Mouse (Mus musculus): ENCODE data around the gene Tle3. TPM values are rescaled to one million over a fixed set of nuclear protein-coding genes. Genes with fewer than 3 reads are reported as not detected.

Tle3 gene
- total and polyA plus RNA-seq, 2 experiments = 2.4 to 14.8 TPM

- WGBS = 95% methylated on average over 8 of the region's 8 CpGs
- no peak overlapping the region for H3K4me3 ChIP-seq (ENCODE audit: insufficient read depth, low read depth, low read length)
- H3K4me1 ChIP-seq (ENCODE audit: control insufficient read depth, insufficient read depth, low read length) = peaks cover 4% of the 10 kb centered on the region
- DNase-seq (ENCODE audit: extremely low read depth, low read depth, low spot score) = no peak
- no peaks in the 10 kb centered on the region for H3K36me3 ChIP-seq (ENCODE audit: control insufficient read depth, insufficient read depth, low read length)
- no peaks in the 10 kb centered on the region for H3K79me2 ChIP-seq (ENCODE audit: control insufficient read depth, insufficient read depth, low read length)
- no peak for TF ChIP-seq CTCF (IDR thresholded peaks at IDR 0.05; ENCODE audit: low read depth, low read length)
- TF ChIP-seq POLR2A (IDR thresholded peaks at IDR 0.05; ENCODE audit: extremely low read depth, insufficient read depth, low read length) = no peak
- H3K9ac ChIP-seq (ENCODE audit: low read depth, low read length) = no peak overlapping the region
- no peaks in the 10 kb centered on the region for H3K27me3 ChIP-seq (ENCODE audit: control insufficient read depth, insufficient read depth, low read length)
- H3K27ac ChIP-seq (replicated peaks; ENCODE audit: insufficient read depth, low read depth, low read length) = no peak overlapping the region
Measured at GRCm38 (mm10) chr9:61326922-61327321, 45.2 kb upstream of the Tle3 start.

DNA sequence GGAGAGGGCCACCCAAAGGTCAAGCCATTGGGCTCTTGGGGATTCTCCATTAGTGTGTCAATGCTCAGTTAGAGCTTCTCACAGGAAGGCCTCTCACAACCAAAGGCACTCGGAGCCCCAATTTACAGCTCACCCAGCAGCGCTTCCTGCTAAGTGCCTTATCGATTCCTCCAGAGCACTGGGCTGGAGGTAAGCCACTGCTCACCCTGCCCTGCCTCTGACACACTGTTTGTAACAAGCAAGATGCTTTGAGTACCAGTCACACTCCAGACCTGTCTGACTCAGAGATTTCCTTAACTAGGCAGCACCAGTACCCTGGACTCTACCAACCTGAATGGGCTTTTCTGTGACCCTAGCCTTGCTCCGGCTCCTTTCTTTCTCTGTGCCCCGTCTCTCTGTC, 44.0 kb upstream of the Tle3 start:
- WGBS = 87% methylated on average over 5 of the region's 5 CpGs
- Histone ChIP-seq H3K79me2 (ENCODE audit: control insufficient read depth, insufficient read depth, low read length) (no peaks in the 10 kb centered on the region), H3K4me1 (ENCODE audit: control insufficient read depth, insufficient read depth, low read length) (no peaks in the 10 kb centered on the region), H3K27me3 (ENCODE audit: control insufficient read depth, insufficient read depth, low read length) (no peaks in the 10 kb centered on the region), H3K9ac (ENCODE audit: low read depth, low read length) (no peak overlapping the region), H3K4me3 (ENCODE audit: insufficient read depth, low read depth, low read length) (no peak overlapping the region), H3K36me3 (ENCODE audit: control insufficient read depth, insufficient read depth, low read length) (no peaks in the 10 kb centered on the region), H3K27ac (replicated peaks; ENCODE audit: insufficient read depth, low read depth, low read length) (no peak overlapping the region)
- no peak for DNase-seq (ENCODE audit: extremely low read depth, low read depth, low spot score)
- TF ChIP-seq CTCF (IDR thresholded peaks at IDR 0.05; ENCODE audit: low read depth, low read length) (no peak), POLR2A (IDR thresholded peaks at IDR 0.05; ENCODE audit: extremely low read depth, insufficient read depth, low read length) (no peak)

DNA sequence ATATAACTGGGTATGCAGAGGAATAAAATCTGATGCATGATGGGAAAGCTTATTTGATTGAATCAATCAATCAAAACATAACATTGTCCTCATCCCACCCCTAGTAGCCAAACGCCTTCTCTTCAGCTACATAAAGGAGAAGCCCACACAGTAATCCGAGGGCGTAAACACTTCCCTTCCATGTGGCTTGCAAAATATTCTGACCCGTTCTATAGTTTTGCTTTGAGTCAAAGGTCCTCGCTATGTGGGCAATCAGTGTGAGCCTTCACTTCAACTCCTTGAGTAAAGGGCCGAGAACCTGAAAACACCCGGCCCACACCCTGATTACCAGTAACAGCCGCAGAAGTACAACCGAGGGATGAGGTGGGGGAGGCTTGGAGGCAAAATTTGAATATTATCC, 41.4 kb upstream of the Tle3 start:
- WGBS = 91% methylated on average over 9 of the region's 9 CpGs
- Histone ChIP-seq H3K9ac (ENCODE audit: low read depth, low read length) (no peak overlapping the region), H3K27me3 (ENCODE audit: control insufficient read depth, insufficient read depth, low read length) (no peaks in the 10 kb centered on the region), H3K4me1 (ENCODE audit: control insufficient read depth, insufficient read depth, low read length) (no peaks in the 10 kb centered on the region), H3K36me3 (ENCODE audit: control insufficient read depth, insufficient read depth, low read length) (no peaks in the 10 kb centered on the region), H3K4me3 (ENCODE audit: insufficient read depth, low read depth, low read length) (no peak overlapping the region), H3K27ac (replicated peaks; ENCODE audit: insufficient read depth, low read depth, low read length) (no peak overlapping the region), H3K79me2 (ENCODE audit: control insufficient read depth, insufficient read depth, low read length) (no peaks in the 10 kb centered on the region)
- DNase-seq (ENCODE audit: extremely low read depth, low read depth, low spot score) = no peak
- TF ChIP-seq CTCF (IDR thresholded peaks at IDR 0.05; ENCODE audit: low read depth, low read length) (no peak), POLR2A (IDR thresholded peaks at IDR 0.05; ENCODE audit: extremely low read depth, insufficient read depth, low read length) (no peak)

- no peak overlapping the region for H3K27ac ChIP-seq (replicated peaks; ENCODE audit: insufficient read depth, low read depth, low read length)
- no peaks in the 10 kb centered on the region for H3K27me3 ChIP-seq (ENCODE audit: control insufficient read depth, insufficient read depth, low read length)
- no peaks in the 10 kb centered on the region; the same call in 1 of the 2 replicates for H3K4me1 ChIP-seq (ENCODE audit: control insufficient read depth, insufficient read depth, low read length)
- DNase-seq (ENCODE audit: extremely low read depth, low read depth, low spot score) = no peak
- H3K9ac ChIP-seq (ENCODE audit: low read depth, low read length) = no peak overlapping the region
- TF ChIP-seq POLR2A (IDR thresholded peaks at IDR 0.05; ENCODE audit: extremely low read depth, insufficient read depth, low read length) (no peak), CTCF (IDR thresholded peaks at IDR 0.05; ENCODE audit: low read depth, low read length) (no peak)
- no peak overlapping the region for H3K4me3 ChIP-seq (ENCODE audit: insufficient read depth, low read depth, low read length)
- no peaks in the 10 kb centered on the region for H3K79me2 ChIP-seq (ENCODE audit: control insufficient read depth, insufficient read depth, low read length)
- 86% methylated on average over 7 of the region's 7 CpGs for WGBS
- no peaks in the 10 kb centered on the region for H3K36me3 ChIP-seq (ENCODE audit: control insufficient read depth, insufficient read depth, low read length)
Measured at GRCm38 (mm10) chr9:61332226-61332936, 39.8 kb upstream of the Tle3 start.

DNA sequence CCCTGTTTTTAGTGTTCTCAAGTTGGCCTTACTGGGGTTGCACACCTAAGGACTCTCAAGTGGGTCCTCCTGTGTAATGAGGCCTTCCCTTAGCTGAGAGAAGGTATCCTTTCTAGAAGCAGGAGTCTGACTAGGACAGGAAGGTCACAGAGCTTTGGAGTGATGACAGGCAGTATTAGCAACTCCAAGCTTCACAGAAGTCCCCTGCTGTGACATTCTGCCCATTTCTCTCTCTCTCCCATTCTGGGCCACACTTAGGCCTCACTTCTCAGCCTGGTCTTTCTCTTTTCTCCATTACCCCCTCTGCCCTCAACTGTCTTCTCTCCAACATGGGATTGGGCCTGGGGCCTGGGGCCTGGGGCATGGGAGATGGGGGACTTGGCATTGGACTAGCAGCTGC, 36.0 kb upstream of the Tle3 start:
- Histone ChIP-seq H3K79me2 (ENCODE audit: control insufficient read depth, insufficient read depth, low read length) (no peaks in the 10 kb centered on the region), H3K9ac (ENCODE audit: low read depth, low read length) (no peak overlapping the region), H3K36me3 (ENCODE audit: control insufficient read depth, insufficient read depth, low read length) (no peaks in the 10 kb centered on the region), H3K4me3 (ENCODE audit: insufficient read depth, low read depth, low read length) (no peak overlapping the region), H3K27me3 (ENCODE audit: control insufficient read depth, insufficient read depth, low read length) (no peaks in the 10 kb centered on the region), H3K27ac (replicated peaks; ENCODE audit: insufficient read depth, low read depth, low read length) (no peak overlapping the region), H3K4me1 (ENCODE audit: control insufficient read depth, insufficient read depth, low read length) (peaks cover 11% of the 10 kb centered on the region)
- no peak for TF ChIP-seq CTCF (IDR thresholded peaks at IDR 0.05; ENCODE audit: low read depth, low read length)
- no peak for TF ChIP-seq POLR2A (IDR thresholded peaks at IDR 0.05; ENCODE audit: extremely low read depth, insufficient read depth, low read length)
- DNase-seq (ENCODE audit: extremely low read depth, low read depth, low spot score) = no peak

All from liver, adult 2 months (tissue).